Mouse (Mus musculus): ENCODE measurements around the gene Rbks.

The Rbks gene

DNA sequence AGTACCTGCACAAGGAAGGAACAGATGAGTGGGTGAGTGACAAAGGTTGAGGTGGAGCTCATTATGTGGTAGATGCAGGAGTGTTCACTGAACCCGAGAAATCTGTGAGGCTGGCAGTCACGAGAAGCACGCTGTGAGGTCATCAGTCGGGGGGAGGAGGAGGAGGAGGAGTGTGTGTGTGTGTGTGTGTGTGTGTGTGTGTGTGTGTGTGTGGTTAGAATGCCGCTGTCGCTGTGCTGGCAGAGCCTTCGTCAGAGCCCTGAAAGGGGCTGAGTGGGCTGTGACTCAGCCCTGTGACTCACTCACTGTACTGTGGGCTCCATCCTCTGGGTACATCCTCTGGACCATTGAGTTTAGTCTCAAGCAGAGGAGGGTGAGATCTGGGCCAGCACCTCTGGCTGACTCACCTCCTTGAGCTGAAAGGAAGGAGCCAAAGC is 120.9 kb downstream of the Rbks start:
- DNase-seq = peak in 1 of 2 experiments; percentile 28

All from kidney, adult 8-10 months (tissue).